Mouse (Mus musculus) kidney, postnatal 0 days (tissue): ENCODE measurements at regions not wholly inside any gene's neighbourhood (a gene's known extent, or its start where the extent isn't known, plus 50 kb on each side); places are given as distances from the start of the nearest gene placed in this dataset.

ENCODE experiments used
- ATAC-seq: fragments of 200-750 bp; cut with Nextera tagmentation; replicated peaks from 2 replicates; pipeline ENCODE4 v1.8.0; 2017; ENCODE audit warnings: low read depth, moderate number of reproducible peaks, moderate TSS enrichment, moderate library complexity; ENCODE audit not compliant: low FRiP score
- DNase-seq: peaks from one replicate; pipeline ENCODE4 v3.0.0-alpha.2; 2016; ENCODE audit warnings: low spot score
- H3K27ac ChIP-seq: fragments of 300-500 bp; sonication (generic); 2 replicates; pipeline ENCODE4 v1.5.1; 2014; ENCODE audit warnings: mild to moderate bottlenecking
- H3K27me3 ChIP-seq: fragments of 300-500 bp; sonication (generic); 2 replicates; pipeline ENCODE4 v1.6.1; 2014; ENCODE audit warnings: low read length, mixed read lengths; ENCODE audit not compliant: insufficient read depth
- H3K36me3 ChIP-seq: fragments of 300-500 bp; sonication (generic); 2 replicates; pipeline ENCODE4 v1.6.1; 2014; ENCODE audit warnings: low read length, mixed read lengths; ENCODE audit not compliant: insufficient read depth
- H3K4me1 ChIP-seq: fragments of 300-500 bp; sonication (generic); replicated peaks from 2 replicates; pipeline ENCODE4 v1.6.1; 2014; ENCODE audit warnings: antibody characterized with exemption, low read length, mixed read lengths; ENCODE audit not compliant: insufficient read depth
- H3K4me2 ChIP-seq: fragments of 300-500 bp; sonication (generic); 2 replicates; pipeline ENCODE4 v1.6.1; 2014; ENCODE audit warnings: mild to moderate bottlenecking, low read length, moderate library complexity, mixed read lengths
- H3K4me3 ChIP-seq: fragments of 300-500 bp; sonication (generic); replicated peaks from 2 replicates; pipeline ENCODE4 v1.5.1; 2014; ENCODE audit warnings: low read depth, low read length
- H3K9ac ChIP-seq: fragments of 300-500 bp; sonication (generic); 2 replicates; pipeline ENCODE4 v1.6.1; 2014; ENCODE audit warnings: low read depth, low read length
- H3K9me3 ChIP-seq: fragments of 300-500 bp; sonication (generic); replicated peaks from 2 replicates; pipeline ENCODE4 v1.6.1; 2016; ENCODE audit warnings: low read length, inconsistent platforms, mixed read lengths
- CTCF ChIP-seq: IDR thresholded peaks from 2 replicates; pipeline ENCODE4 v1.5.1; 2016; ENCODE audit warnings: antibody characterized with exemption, low read depth, mild to moderate bottlenecking, moderate library complexity
- WGBS: fragments of 180-500 bp; shearing (Covaris S2); extraction: QIAGEN DNeasy Blood & Tissue Kit; methylation state at CpG from one replicate; pipeline ENCODE4 v1.1.7; 2014; 5-methylcytosine and 5-hydroxymethylcytosine counted together

DNA sequence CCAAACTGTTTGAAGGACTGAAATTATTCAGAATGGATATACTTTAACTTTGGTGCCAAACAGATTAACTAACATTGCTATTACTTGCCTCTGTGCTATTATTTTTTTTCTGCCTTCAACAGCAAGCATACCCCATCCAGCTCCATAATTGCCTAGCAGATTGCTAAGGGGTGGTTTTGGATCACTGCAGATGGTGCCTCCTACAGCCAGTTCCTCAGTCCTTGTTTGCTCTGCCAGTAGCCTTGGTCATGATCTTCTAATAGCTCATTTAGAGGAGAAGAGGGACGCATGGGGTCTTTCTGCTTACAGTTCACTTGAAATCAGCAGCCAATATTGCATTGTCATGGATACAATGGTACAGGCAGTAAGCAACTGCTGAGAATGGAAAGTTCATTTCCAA lies 880.8 kb downstream of the Epha4 start:
- Histone ChIP-seq H3K36me3 (no peaks in the 10 kb centered on the region), H3K27ac (no peak overlapping the region), H3K4me1 (no peaks in the 10 kb centered on the region), H3K4me3 (no peak overlapping the region), H3K4me2 (no peak overlapping the region), H3K9ac (no peak overlapping the region), H3K9me3 (no peaks in the 10 kb centered on the region), H3K27me3 (no peaks in the 10 kb centered on the region)
- 68% methylated on average over 1 of the region's 1 CpGs for WGBS
- TF ChIP-seq CTCF: no peak
- no peak for ATAC-seq
- DNase-seq: no peak

- DNase-seq (no peak), ATAC-seq (no peak)
- Histone ChIP-seq H3K4me1 (no peaks in the 10 kb centered on the region), H3K4me3 (no peak overlapping the region), H3K4me2 (no peak overlapping the region), H3K36me3 (no peaks in the 10 kb centered on the region), H3K9ac (no peak overlapping the region), H3K27ac (no peak overlapping the region), H3K9me3 (no peaks in the 10 kb centered on the region), H3K27me3 (no peaks in the 10 kb centered on the region)
- no peak for TF ChIP-seq CTCF
- WGBS: 68% methylated on average over 19 of the region's 19 CpGs
These were observed 877.4 kb downstream of the Epha4 start for GRCm38 (mm10) chr1:76637268-76638009.

- Histone ChIP-seq H3K9me3 (no peaks in the 10 kb centered on the region), H3K4me2 (no peak overlapping the region), H3K27ac (no peak overlapping the region), H3K27me3 (no peaks in the 10 kb centered on the region), H3K36me3 (no peaks in the 10 kb centered on the region), H3K4me1 (no peaks in the 10 kb centered on the region), H3K9ac (no peak overlapping the region), H3K4me3 (no peak overlapping the region)
- TF ChIP-seq CTCF: no peak
- 87% methylated on average over 5 of the region's 5 CpGs for WGBS
- DNase-seq: no peak
- no peak for ATAC-seq
These were observed 876.9 kb downstream of the Epha4 start for GRCm38 (mm10) chr1:76638010-76638400.

GRCm38 (mm10) chr1:76641181-76641711 lies 873.6 kb downstream of the Epha4 start:
- Histone ChIP-seq H3K4me2 (no peak overlapping the region), H3K9me3 (no peaks in the 10 kb centered on the region), H3K4me1 (no peaks in the 10 kb centered on the region), H3K4me3 (no peak overlapping the region), H3K27me3 (no peaks in the 10 kb centered on the region), H3K27ac (no peak overlapping the region), H3K9ac (no peak overlapping the region), H3K36me3 (no peaks in the 10 kb centered on the region)
- 74% methylated on average over 3 of the region's 3 CpGs for WGBS
- no peak for TF ChIP-seq CTCF
- DNase-seq (no peak), ATAC-seq (no peak)

DNA sequence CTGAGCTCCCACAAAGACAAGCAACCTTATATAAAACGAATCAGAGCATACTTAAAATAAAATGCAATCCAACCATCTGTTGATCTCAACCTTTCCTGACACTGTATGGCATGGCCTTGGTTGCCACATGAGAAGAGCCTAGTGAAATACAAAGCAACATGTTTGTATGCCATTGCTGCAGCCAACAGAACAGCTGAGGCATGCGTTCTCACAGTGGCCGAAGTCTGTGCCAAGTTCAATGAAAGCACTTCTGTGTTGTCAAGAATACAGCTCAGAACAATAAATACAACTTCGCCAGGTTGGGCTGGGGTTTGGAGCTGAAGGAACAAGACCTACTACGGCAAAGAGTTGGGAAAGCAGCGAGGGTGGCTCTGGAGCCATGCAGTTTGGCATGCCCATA lies 872.2 kb downstream of the Epha4 start:
- H3K36me3 ChIP-seq: no peaks in the 10 kb centered on the region
- ATAC-seq: no peak
- no peaks in the 10 kb centered on the region for H3K4me1 ChIP-seq
- H3K4me3 ChIP-seq: no peak overlapping the region
- H3K27me3 ChIP-seq: no peaks in the 10 kb centered on the region
- no peak for TF ChIP-seq CTCF
- DNase-seq: no peak
- no peak overlapping the region for H3K27ac ChIP-seq
- WGBS: 82% methylated on average over 6 of the region's 6 CpGs
- no peak overlapping the region for H3K4me2 ChIP-seq
- no peaks in the 10 kb centered on the region for H3K9me3 ChIP-seq
- H3K9ac ChIP-seq: no peak overlapping the region

DNA sequence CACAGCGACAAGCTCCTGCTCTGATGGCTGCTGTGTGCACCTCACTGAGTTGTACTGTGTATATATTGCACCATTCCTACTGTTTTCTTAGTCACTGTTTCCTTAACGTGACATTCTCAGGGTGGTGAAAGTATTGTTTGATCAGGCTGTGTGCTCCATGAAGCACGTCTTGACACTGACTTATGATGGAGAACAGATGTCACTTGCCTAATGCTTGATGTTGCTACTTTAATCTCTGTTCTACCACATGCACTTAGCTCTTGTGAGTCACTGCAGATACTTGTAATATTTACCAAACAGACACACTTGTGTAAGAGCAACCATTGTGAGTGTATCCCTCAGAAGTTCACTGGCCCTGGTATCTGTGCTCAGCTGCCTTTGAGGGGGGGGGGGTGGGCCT lies 870.0 kb downstream of the Epha4 start:
- H3K27ac ChIP-seq: no peak overlapping the region

More for the DNA sequence above, 870.0 kb downstream of the Epha4 start:
- ATAC-seq (no peak), DNase-seq (no peak)
- Histone ChIP-seq H3K4me1 (no peaks in the 10 kb centered on the region), H3K4me2 (no peak overlapping the region), H3K9me3 (no peaks in the 10 kb centered on the region), H3K27me3 (no peaks in the 10 kb centered on the region), H3K36me3 (no peaks in the 10 kb centered on the region), H3K4me3 (no peak overlapping the region), H3K9ac (no peak overlapping the region)
- TF ChIP-seq CTCF: no peak
- WGBS: 43% methylated on average over 3 of the region's 3 CpGs
